18 mouse cellular contexts compared by ENCODE assay signal in genomic region chr17:80683041-80683440, GRCm38 (mm10). TPM values are rescaled to one million over a fixed set of nuclear protein-coding genes. Genes with fewer than 3 reads are reported as not detected.
DNase-seq lines count a peak whose midpoint lies in the region; ATAC-seq and TF ChIP-seq lines count a peak whose summit lies in the region.
"Had no signal": no experiment of that assay in that cellular context is flagged by ENCODE, and none has a peak within 500 bp of the region (broad histone marks: within the 10 kb centered on the region; RNA-seq: fewer than 3 reads in every experiment).

No protein-coding gene starts in this region.

- H3K4me2 ChIP-seq in heart, embryonic 12.5 days, result no peak overlapping the region
- no peak overlapping the region for H3K4me2 ChIP-seq in midbrain, postnatal 0 days (ENCODE audit: low read depth, low read length, poor library complexity, severe bottlenecking)
- H3K4me2 ChIP-seq: embryonic facial prominence, embryonic 12.5 days; hindbrain, embryonic 13.5 days had no signal

- H3K27me3 ChIP-seq in heart, embryonic 12.5 days (replicated peaks), result no peaks in the 10 kb centered on the region
- H3K27me3 ChIP-seq in liver, adult 2 months (ENCODE audit: control insufficient read depth, insufficient read depth, low read length), result no peaks in the 10 kb centered on the region
- H3K27me3 ChIP-seq in midbrain, postnatal 0 days (ENCODE audit: insufficient read depth, low read length), result no peaks in the 10 kb centered on the region
- H3K27me3 ChIP-seq: CH12.LX; embryonic facial prominence, embryonic 12.5 days; hindbrain, embryonic 13.5 days; Patski had no signal

- no peak overlapping the region for H3K9ac ChIP-seq in heart, embryonic 12.5 days
- no peak overlapping the region for H3K9ac ChIP-seq in liver, adult 2 months (ENCODE audit: low read depth, low read length)
- H3K9ac ChIP-seq in midbrain, postnatal 0 days (replicated peaks; ENCODE audit: low read length, poor library complexity, severe bottlenecking), result no peak overlapping the region
- H3K9ac ChIP-seq: embryonic facial prominence, embryonic 12.5 days; hindbrain, embryonic 13.5 days had no signal

- no peaks in the 10 kb centered on the region for H3K9me3 ChIP-seq in heart, embryonic 12.5 days (replicated peaks)
- H3K9me3 ChIP-seq in midbrain, postnatal 0 days (ENCODE audit: low read length), result no peaks in the 10 kb centered on the region
- H3K9me3 ChIP-seq: embryonic facial prominence, embryonic 12.5 days; heart, embryonic 10.5 days; hindbrain, embryonic 13.5 days had no signal

- DNase-seq in heart, adult 9 months (ENCODE audit: low spot score in 2 of 2), result no peak
- no peak for DNase-seq in liver, adult 2 months (ENCODE audit: extremely low read depth, low read depth, low spot score)
- DNase-seq in liver, result no peak
- peak; percentile 48 for DNase-seq in adrenal gland, postnatal 10 days
- DNase-seq in midbrain, postnatal 0 days (ENCODE audit: low spot score), result no peak
- no peak for DNase-seq in gastrocnemius, postnatal 14 days
- DNase-seq: cerebellum, adult 11-12 months; cerebellum, adult 9-10 months; cerebellum, postnatal 25 days; gastrocnemius, postnatal 10 days; kidney, adult 11 months had no signal

- no peak for TF ChIP-seq CTCF in liver, adult 2 months (IDR thresholded peaks at IDR 0.05; ENCODE audit: low read depth, low read length)
- TF ChIP-seq CTCF in midbrain, postnatal 0 days (IDR thresholded peaks at IDR 0.05), result no peak

- H3K36me3 ChIP-seq in heart, embryonic 12.5 days, result 0 out of 2 replicates have a peak, but pooled peaks cover 3% of the 10 kb centered on the region
- H3K36me3 ChIP-seq in liver, adult 2 months (ENCODE audit: control insufficient read depth, insufficient read depth, low read length), result peaks cover 2% of the 10 kb centered on the region
- no peaks in the 10 kb centered on the region for H3K36me3 ChIP-seq in midbrain, postnatal 0 days (ENCODE audit: insufficient read depth, low read length)
- H3K36me3 ChIP-seq: heart, embryonic 10.5 days had no signal

- H3K4me1 ChIP-seq in heart, embryonic 12.5 days (replicated peaks), result peaks cover 28% of the 10 kb centered on the region
- H3K4me1 ChIP-seq in liver, adult 2 months (ENCODE audit: control insufficient read depth, insufficient read depth, low read length), result peaks cover 21% of the 10 kb centered on the region
- no peaks in the 10 kb centered on the region for H3K4me1 ChIP-seq in midbrain, postnatal 0 days (ENCODE audit: insufficient read depth, low read length)

- H3K27ac ChIP-seq in heart, embryonic 12.5 days (ENCODE audit: poor library complexity, severe bottlenecking), result 0 out of 2 replicates have a peak overlapping the region, but pooled peaks have one; percentile 19
- H3K27ac ChIP-seq in liver, adult 2 months (replicated peaks; ENCODE audit: insufficient read depth, low read depth, low read length), result peak overlapping the region; percentile 66
- no peak overlapping the region for H3K27ac ChIP-seq in midbrain, postnatal 0 days (ENCODE audit: low read depth, low read length)
- H3K27ac ChIP-seq: embryonic facial prominence, embryonic 12.5 days; heart, embryonic 10.5 days; hindbrain, embryonic 13.5 days had no signal

- H3K4me3 ChIP-seq in heart, embryonic 12.5 days, result no peak overlapping the region
- no peak overlapping the region for H3K4me3 ChIP-seq in liver, adult 2 months (ENCODE audit: insufficient read depth, low read depth, low read length)
- H3K4me3 ChIP-seq in midbrain, postnatal 0 days (ENCODE audit: low read depth, low read length), result no peak overlapping the region
- H3K4me3 ChIP-seq: embryonic facial prominence, embryonic 12.5 days; heart, embryonic 10.5 days; hindbrain, embryonic 13.5 days had no signal

- TF ChIP-seq POLR2A in liver, adult 2 months (IDR thresholded peaks at IDR 0.05; ENCODE audit: extremely low read depth, insufficient read depth, low read length), result no peak

- H3K79me2 ChIP-seq in liver, adult 2 months (ENCODE audit: control insufficient read depth, insufficient read depth, low read length), result peaks cover 19% of the 10 kb centered on the region; the same call in 1 of the 2 replicates

- intact Hi-C loops in gastrocnemius, postnatal 14 days (cut with DNase I; ENCODE audit: low total_unique reads), result loop anchor here (10.0 kb wide), 1 partner anchor 302 kb away; no protein-coding TSS in a partner anchor

- 57% methylated on average over 5 of the region's 5 CpGs for WGBS in heart, embryonic 12.5 days
- 39% methylated on average over 5 of the region's 5 CpGs for WGBS in liver, adult 2 months
- 86% methylated on average over 5 of the region's 5 CpGs for WGBS in midbrain, postnatal 0 days

- ATAC-seq in heart, embryonic 12.5 days (ENCODE audit: insufficient number of reproducible peaks, low FRiP score), result no peak
- no peak for ATAC-seq in midbrain, postnatal 0 days (ENCODE audit: low FRiP score)
- ATAC-seq: forebrain, embryonic 16.5 days; Patski had no signal

RNA-seq across cellular contexts. Expression of gene Map4k3, which starts 45.2 kb away (rescaled TPM):
- polyA plus RNA-seq in heart, embryonic 12.5 days (2016; fragmentation: Nextera tagmentation; extraction: Ambion mirVana), result 25.0 and 25.8 TPM in 2 replicates
- total RNA-seq in liver, adult 2 months (2014; rRNA removed), result 22.9 and 23.6 TPM in 2 replicates
- polyA plus RNA-seq in liver, adult 2 months (2012; rRNA removed), result 5.6 and 5.7 TPM in 2 replicates
- total RNA-seq in adrenal gland, postnatal 10 days (2021), result 10 to 100 TPM; 38.1 to 48.9 TPM
- 60.9 and 64.5 TPM in 2 replicates for total RNA-seq in midbrain, postnatal 0 days (2014; rRNA removed)
- 16.9 and 17.3 TPM in 2 replicates for polyA plus RNA-seq in midbrain, postnatal 0 days (2015; fragmentation: Nextera tagmentation; extraction: Ambion mirVana)
- total RNA-seq in gastrocnemius, postnatal 14 days (2021), result 10 to 100 TPM; 16.4 to 17.3 TPM
